Mouse (Mus musculus) intestine, postnatal 0 days (tissue): ENCODE data around the gene Rpl29. TPM values are rescaled to one million over a fixed set of nuclear protein-coding genes. Genes with fewer than 3 reads are reported as not detected.

ENCODE experiments used
- ATAC-seq: fragments of 200-750 bp; cut with Nextera tagmentation; 2 replicates; pipeline ENCODE4 v1.8.0; 2017; ENCODE audit warnings: mild to moderate bottlenecking, moderate TSS enrichment, moderate library complexity
- H3K27ac ChIP-seq: fragments of 300-500 bp; sonication (generic); 2 replicates; pipeline ENCODE4 v1.5.1; 2014; ENCODE audit warnings: mild to moderate bottlenecking, low read depth, low read length, moderate library complexity
- H3K27me3 ChIP-seq: fragments of 300-500 bp; sonication (generic); replicated peaks from 2 replicates; pipeline ENCODE4 v1.6.1; 2014; ENCODE audit warnings: low read length, mixed read lengths; ENCODE audit not compliant: control insufficient read depth, insufficient read depth
- H3K36me3 ChIP-seq: fragments of 300-500 bp; sonication (generic); 2 replicates; pipeline ENCODE4 v1.6.1; 2014; ENCODE audit warnings: mild to moderate bottlenecking, moderate library complexity; ENCODE audit not compliant: control insufficient read depth, insufficient read depth
- H3K4me1 ChIP-seq: fragments of 300-500 bp; sonication (generic); replicated peaks from 2 replicates; pipeline ENCODE4 v1.6.1; 2014; ENCODE audit warnings: antibody characterized with exemption, low read length, mixed read lengths; ENCODE audit not compliant: control insufficient read depth, insufficient read depth
- H3K4me2 ChIP-seq: fragments of 300-500 bp; sonication (generic); replicated peaks from 2 replicates; pipeline ENCODE4 v1.6.1; 2014; ENCODE audit warnings: low read depth, mild to moderate bottlenecking, moderate library complexity
- H3K4me3 ChIP-seq: fragments of 300-500 bp; sonication (generic); 2 replicates; pipeline ENCODE4 v1.5.1; 2014; ENCODE audit warnings: low read depth, low read length
- H3K9ac ChIP-seq: fragments of 300-500 bp; sonication (generic); 2 replicates; pipeline ENCODE4 v1.6.1; 2014; ENCODE audit warnings: mild to moderate bottlenecking, low read depth, low read length
- H3K9me3 ChIP-seq: fragments of 300-500 bp; sonication (generic); 2 replicates; pipeline ENCODE4 v1.6.1; 2016; ENCODE audit warnings: mixed run types; ENCODE audit not compliant: control insufficient read depth
- CTCF ChIP-seq: sonication (generic); IDR thresholded peaks from 2 replicates; pipeline ENCODE4 v1.5.1; 2016; ENCODE audit warnings: low read depth, mild to moderate bottlenecking, control low read depth, antibody characterized with exemption, moderate library complexity
- WGBS: fragments of 180-500 bp; shearing (Covaris S2); extraction: QIAGEN DNeasy Blood & Tissue Kit; methylation state at CpG from one replicate; pipeline ENCODE4 v1.1.7; 2014; 5-methylcytosine and 5-hydroxymethylcytosine counted together
- polyA plus RNA-seq: library from polyadenylated mRNA; unstranded; fragments of >200 nt; fragmentation: Nextera tagmentation; extraction: Ambion mirVana; gene quantifications from 2 replicates; pipeline ENCODE4 v1.2.1, GENCODE M21; 2015

Rpl29 gene
- polyA plus RNA-seq, 1 experiment from 2014 or later, result 575 TPM

DNA sequence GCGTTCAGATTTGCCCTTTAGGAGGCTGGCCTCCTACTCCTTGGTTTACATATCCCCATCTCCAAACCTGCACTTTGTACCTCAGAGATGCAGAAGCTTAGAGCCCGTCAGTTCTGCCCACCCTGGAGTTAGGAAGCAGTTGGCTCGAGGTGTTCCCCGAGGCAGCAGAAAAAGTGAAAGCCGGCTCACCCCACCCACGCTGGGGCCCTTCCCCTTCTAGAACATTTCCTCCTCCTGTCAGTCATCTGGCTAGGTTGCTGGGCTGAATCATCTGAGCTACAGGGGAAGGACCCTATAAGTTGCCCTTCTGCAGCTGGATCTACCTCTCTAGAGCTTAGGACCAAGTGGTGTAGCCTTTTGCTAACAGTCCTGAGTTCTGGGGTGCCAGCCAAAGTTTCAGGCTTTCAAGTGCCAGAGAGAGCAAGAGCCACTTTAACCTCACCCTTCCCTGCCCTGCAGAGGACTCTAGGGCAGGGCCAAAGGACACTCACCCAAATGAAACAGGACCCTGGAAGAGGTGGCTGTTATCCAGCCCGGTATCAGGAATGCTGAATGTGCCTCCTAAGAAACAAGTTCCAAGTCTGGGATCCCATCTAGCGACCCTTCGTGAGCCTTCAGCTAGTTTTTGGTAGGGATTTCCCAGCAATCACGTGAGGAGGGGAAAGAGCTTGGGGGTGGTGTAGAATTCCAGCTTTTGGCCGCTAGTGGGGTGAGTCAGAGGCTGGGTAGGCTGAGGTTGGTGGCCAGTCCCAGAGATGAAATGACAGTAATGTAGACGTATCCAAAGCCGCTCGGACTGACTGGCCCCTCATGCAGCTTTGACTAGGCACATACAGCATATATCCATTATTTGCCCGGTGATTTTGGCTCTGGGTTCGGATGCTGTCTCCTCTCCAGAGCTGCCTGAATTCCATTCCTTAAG, 47.0 kb downstream of the Rpl29 start:
- no peak for TF ChIP-seq CTCF
- Histone ChIP-seq H3K27ac (peak overlapping the region; percentile 46; the same call in 1 of the 2 replicates), H3K27me3 (no peaks in the 10 kb centered on the region), H3K36me3 (peaks cover 23% of the 10 kb centered on the region), H3K4me3 (peak overlapping the region; percentile 26), H3K4me2 (peak overlapping the region; percentile 53), H3K9me3 (no peaks in the 10 kb centered on the region), H3K4me1 (peaks cover 8% of the 10 kb centered on the region), H3K9ac (peak overlapping the region; percentile 37; the same call in 1 of the 2 replicates)
- ATAC-seq, result peak; percentile 28
- 16% methylated on average over 16 of the region's 16 CpGs for WGBS

DNA sequence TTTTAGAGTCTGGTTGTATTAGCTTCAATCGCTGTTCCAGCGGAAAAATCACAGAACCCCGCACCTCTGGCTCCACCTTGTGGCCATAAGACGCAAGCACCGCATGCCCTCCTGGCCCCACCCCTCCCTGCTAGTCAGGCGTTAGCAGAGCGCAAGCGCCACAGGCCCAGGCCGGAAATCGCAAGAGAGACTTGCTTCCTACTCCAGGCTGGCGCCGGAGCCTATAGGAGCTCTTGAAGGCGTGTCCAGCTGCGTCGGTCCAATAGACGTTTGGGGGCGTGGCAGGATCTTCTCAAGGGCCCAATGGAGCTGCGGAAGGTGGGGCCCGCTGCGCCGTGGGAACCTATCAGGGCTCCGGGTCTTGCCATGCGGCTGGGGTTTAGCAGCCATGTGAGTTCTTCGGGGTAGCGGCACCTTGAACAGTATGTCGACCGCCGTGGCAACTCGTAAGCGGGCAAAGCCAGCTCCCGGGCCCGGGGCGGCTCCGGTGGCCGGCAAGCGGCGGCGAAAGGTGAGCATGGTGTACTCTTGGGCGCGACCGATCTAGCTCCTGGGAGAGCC, 47.8 kb downstream of the Rpl29 start, which contains the start of gene Parp3:
Gene Parp3 (minus strand): TSS at position 26 of the 561 bp plus-strand sequence.
- Histone ChIP-seq H3K4me1 (peaks cover 8% of the 10 kb centered on the region), H3K9ac (peak within 1 kb of the TSS; percentile 55), H3K27me3 (no peaks in the 10 kb centered on the region), H3K4me2 (peak within 1 kb of the TSS; percentile 85), H3K36me3 (peaks cover 28% of the 10 kb centered on the region), H3K9me3 (no peaks in the 10 kb centered on the region), H3K27ac (peak within 1 kb of the TSS; percentile 46; the same call in 1 of the 2 replicates), H3K4me3 (peak within 1 kb of the TSS; percentile 58)
- peak; percentile 99 for ATAC-seq
- TF ChIP-seq CTCF, result peak; percentile 97
- WGBS, result under 1% methylated on average over 41 of the region's 41 CpGs

GRCm38 (mm10) chr9:106477649-106478048, 48.4 kb downstream of the Rpl29 start:
- H3K4me3 ChIP-seq, result peak overlapping the region; percentile 58
- H3K4me2 ChIP-seq, result peak overlapping the region; percentile 85
- no peak overlapping the region for H3K27ac ChIP-seq
- no peak for ATAC-seq
- no peaks in the 10 kb centered on the region for H3K9me3 ChIP-seq
- H3K4me1 ChIP-seq, result peaks cover 8% of the 10 kb centered on the region
- WGBS, result under 1% methylated on average over 16 of the region's 16 CpGs
- H3K36me3 ChIP-seq, result peaks cover 31% of the 10 kb centered on the region
- TF ChIP-seq CTCF, result no peak
- peak overlapping the region; percentile 55 for H3K9ac ChIP-seq
- H3K27me3 ChIP-seq, result no peaks in the 10 kb centered on the region

- Histone ChIP-seq H3K27me3 (no peaks in the 10 kb centered on the region), H3K9ac (0 out of 2 replicates have a peak overlapping the region, but pooled peaks have one; percentile 55), H3K27ac (no peak overlapping the region), H3K36me3 (peaks cover 35% of the 10 kb centered on the region), H3K4me3 (peak overlapping the region; percentile 58), H3K4me1 (peaks cover 8% of the 10 kb centered on the region), H3K9me3 (no peaks in the 10 kb centered on the region), H3K4me2 (peak overlapping the region; percentile 85)
- WGBS, result 70% methylated on average over 9 of the region's 9 CpGs
- TF ChIP-seq CTCF, result no peak
- no peak for ATAC-seq
Observed at GRCm38 (mm10) chr9:106478101-106478500, 48.8 kb downstream of the Rpl29 start.

- no peak overlapping the region for H3K4me2 ChIP-seq
- 96% methylated on average over 7 of the region's 7 CpGs for WGBS
- H3K9ac ChIP-seq, result no peak overlapping the region
- H3K9me3 ChIP-seq, result no peaks in the 10 kb centered on the region
- no peak for TF ChIP-seq CTCF
- no peak overlapping the region for H3K4me3 ChIP-seq
- H3K27me3 ChIP-seq, result no peaks in the 10 kb centered on the region
- H3K36me3 ChIP-seq, result peaks cover 59% of the 10 kb centered on the region
- H3K27ac ChIP-seq, result no peak overlapping the region
- peaks cover 8% of the 10 kb centered on the region; the same call in 1 of the 2 replicates for H3K4me1 ChIP-seq
- ATAC-seq, result no peak
Observed at GRCm38 (mm10) chr9:106480541-106480940, 51.3 kb downstream of the Rpl29 start.

DNA sequence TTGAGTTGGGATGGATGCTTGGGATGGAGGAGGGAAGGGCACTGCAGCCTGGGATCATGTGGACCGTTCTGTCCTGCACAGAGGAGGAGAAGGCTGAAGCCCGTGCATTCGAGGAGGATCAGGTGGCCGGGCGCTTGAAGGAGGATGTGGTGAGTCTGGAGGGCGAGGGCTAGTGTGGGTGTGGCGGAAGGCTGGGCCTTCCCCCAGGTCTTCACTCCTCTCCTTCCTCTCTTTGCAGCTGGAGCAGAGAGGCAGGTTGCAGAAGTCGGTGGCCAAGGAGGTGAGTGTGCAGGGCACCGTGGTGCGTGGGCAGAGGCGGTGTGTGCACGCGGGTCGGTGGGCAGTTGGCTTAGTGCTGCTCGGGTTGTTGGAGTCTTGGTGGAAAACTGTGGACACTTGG, 51.8 kb downstream of the Rpl29 start:
- ATAC-seq, result no peak
- no peaks in the 10 kb centered on the region for H3K9me3 ChIP-seq

More for the DNA sequence above, 51.8 kb downstream of the Rpl29 start:
- WGBS, result 91% methylated on average over 15 of the region's 15 CpGs
- no peak for TF ChIP-seq CTCF
- Histone ChIP-seq H3K4me3 (no peak overlapping the region), H3K4me1 (peaks cover 5% of the 10 kb centered on the region; the same call in 1 of the 2 replicates), H3K36me3 (peaks cover 65% of the 10 kb centered on the region), H3K4me2 (no peak overlapping the region), H3K27ac (no peak overlapping the region), H3K27me3 (no peaks in the 10 kb centered on the region), H3K9ac (no peak overlapping the region)

Other genes with a start within 250 kb of the Rpl29 start
- gene Ppm1m, start 229.7 kb upstream of the Rpl29 start, polyA plus RNA-seq, result 10.0 and 10.8 TPM in 2 replicates
- gene Twf2, start 226.3 kb upstream of the Rpl29 start, polyA plus RNA-seq, result 21.9 and 25.6 TPM in 2 replicates
- 0.08 and 0.09 TPM in 2 replicates for gene Tlr9, start 206.9 kb upstream of the Rpl29 start, polyA plus RNA-seq
- 81.2 and 82.9 TPM in 2 replicates for gene Alas1, start 180.8 kb upstream of the Rpl29 start, polyA plus RNA-seq
- 11.5 and 12.3 TPM in 2 replicates for gene Poc1a, start 148.4 kb upstream of the Rpl29 start, polyA plus RNA-seq
- 4.6 TPM in 2 replicates for gene Dusp7, start 60.8 kb upstream of the Rpl29 start, polyA plus RNA-seq
- gene Acy1, start 8.9 kb downstream of the Rpl29 start, polyA plus RNA-seq, result 42.2 and 43.2 TPM in 2 replicates
- 35.9 and 38.1 TPM in 2 replicates for gene Abhd14b, start 18.0 kb downstream of the Rpl29 start, polyA plus RNA-seq
- gene Abhd14a, start 18.2 kb downstream of the Rpl29 start, polyA plus RNA-seq, result 20.8 and 21.0 TPM in 2 replicates
- 13.8 and 15.7 TPM in 2 replicates for gene Pcbp4, start 23.8 kb downstream of the Rpl29 start, polyA plus RNA-seq
- 0.17 and 0.26 TPM in 2 replicates for gene Gpr62, start 36.5 kb downstream of the Rpl29 start, polyA plus RNA-seq
- gene Rrp9, start 46.5 kb downstream of the Rpl29 start, polyA plus RNA-seq, result 17.7 and 19.4 TPM in 2 replicates
- 2.5 and 3.8 TPM in 2 replicates for gene Parp3, start 47.5 kb downstream of the Rpl29 start, polyA plus RNA-seq
- gene Iqcf1, start 70.5 kb downstream of the Rpl29 start, polyA plus RNA-seq, result not detected in 2 replicates
- gene Iqcf5, start 85.1 kb downstream of the Rpl29 start, polyA plus RNA-seq, result not detected in 2 replicates
- gene Iqcf3, start 132.2 kb downstream of the Rpl29 start, polyA plus RNA-seq, result not detected in 2 replicates
- not detected in 2 replicates for gene Iqcf4, start 141.5 kb downstream of the Rpl29 start, polyA plus RNA-seq
- not detected in 2 replicates for gene Iqcf6, start 197.1 kb downstream of the Rpl29 start, polyA plus RNA-seq
- not detected in 2 replicates for gene Grm2, start 226.6 kb downstream of the Rpl29 start, polyA plus RNA-seq